Mouse (Mus musculus): ENCODE measurements at regions not wholly inside any gene's neighbourhood (a gene's known extent, or its start where the extent isn't known, plus 50 kb on each side); places are given as distances from the start of the nearest gene placed in this dataset.

DNA sequence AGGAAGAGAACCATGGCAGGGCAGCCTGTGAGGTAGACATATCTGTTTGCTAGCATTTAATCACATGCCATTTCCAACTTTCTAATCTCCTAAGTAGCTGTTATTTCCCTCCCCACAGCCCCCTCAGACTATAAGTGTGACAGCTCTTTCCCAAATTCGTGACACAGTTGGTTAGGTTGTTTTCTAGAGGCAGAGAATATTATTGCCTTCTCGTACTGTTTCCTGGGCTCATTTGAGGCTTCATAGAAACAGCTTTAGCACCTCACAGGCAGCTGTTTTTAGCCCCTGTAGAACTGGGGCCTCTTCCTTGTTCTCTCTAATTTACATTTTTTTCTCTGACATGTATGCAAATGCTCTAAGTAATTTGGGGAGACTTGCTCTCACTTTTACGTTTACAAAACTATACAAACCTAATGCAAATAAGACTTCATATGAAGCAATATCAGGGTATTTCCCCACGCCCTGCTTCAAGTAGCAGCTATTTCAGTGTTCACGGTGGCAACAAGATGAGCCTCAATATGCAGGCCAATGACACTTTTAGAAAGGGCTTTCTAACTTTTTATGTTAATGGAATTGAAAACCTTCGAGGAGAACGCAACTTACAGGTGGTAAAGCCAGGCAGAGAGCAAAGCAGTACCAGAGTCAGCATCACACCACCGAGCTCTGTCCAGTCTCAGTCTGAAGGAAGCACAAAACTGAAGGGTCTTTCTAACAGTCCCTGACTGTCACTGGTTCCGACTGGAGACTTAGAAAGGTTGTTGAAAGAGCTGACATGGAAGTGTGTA lies 79.4 kb downstream of the Fam43a start:
- H3K4me3 ChIP-seq (ENCODE audit: low read length): no peak overlapping the region
- H3K4me2 ChIP-seq (ENCODE audit: low read depth, low read length): no peak overlapping the region
- H3K27ac ChIP-seq (ENCODE audit: low read length): no peak overlapping the region
- H3K36me3 ChIP-seq (ENCODE audit: control insufficient read depth, insufficient read depth, low read length): no peaks in the 10 kb centered on the region
- no peaks in the 10 kb centered on the region for H3K9me3 ChIP-seq (ENCODE audit: control insufficient read depth, low read length)
- WGBS: 69% methylated on average over 9 of the region's 9 CpGs
- H3K4me1 ChIP-seq (replicated peaks; ENCODE audit: control insufficient read depth, insufficient read depth, low read length): no peaks in the 10 kb centered on the region
- H3K9ac ChIP-seq (ENCODE audit: low read length): no peak overlapping the region
- no peak for ATAC-seq (ENCODE audit: low read depth)
- H3K27me3 ChIP-seq (ENCODE audit: control insufficient read depth, insufficient read depth, low read depth, low read length): no peaks in the 10 kb centered on the region

DNA sequence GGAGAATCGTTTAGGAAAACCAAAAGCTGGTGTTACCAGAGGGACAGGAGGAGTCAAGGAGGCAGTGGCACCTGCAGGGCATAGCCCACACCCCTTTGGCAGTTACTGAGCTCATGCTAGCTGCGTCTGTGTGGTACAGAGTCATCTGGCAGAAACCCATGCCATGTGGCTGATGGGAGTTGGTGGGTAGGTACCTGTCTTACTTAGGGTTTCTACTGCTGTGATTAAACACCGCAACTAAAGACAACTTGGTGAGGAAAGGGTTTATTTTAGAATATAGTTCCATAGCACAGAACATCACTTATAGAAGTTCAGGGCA lies 79.9 kb downstream of the Fam43a start:
- 73% methylated on average over 3 of the region's 3 CpGs for WGBS
- ATAC-seq (ENCODE audit: low read depth): no peak
- no peaks in the 10 kb centered on the region for H3K9me3 ChIP-seq (ENCODE audit: control insufficient read depth, low read length)
- no peak overlapping the region for H3K9ac ChIP-seq (ENCODE audit: low read length)
- H3K27ac ChIP-seq (ENCODE audit: low read length): no peak overlapping the region
- H3K4me2 ChIP-seq (ENCODE audit: low read depth, low read length): no peak overlapping the region
- no peaks in the 10 kb centered on the region for H3K27me3 ChIP-seq (ENCODE audit: control insufficient read depth, insufficient read depth, low read depth, low read length)
- H3K36me3 ChIP-seq (ENCODE audit: control insufficient read depth, insufficient read depth, low read length): no peaks in the 10 kb centered on the region
- H3K4me1 ChIP-seq (replicated peaks; ENCODE audit: control insufficient read depth, insufficient read depth, low read length): no peaks in the 10 kb centered on the region
- no peak overlapping the region for H3K4me3 ChIP-seq (ENCODE audit: low read length)

DNA sequence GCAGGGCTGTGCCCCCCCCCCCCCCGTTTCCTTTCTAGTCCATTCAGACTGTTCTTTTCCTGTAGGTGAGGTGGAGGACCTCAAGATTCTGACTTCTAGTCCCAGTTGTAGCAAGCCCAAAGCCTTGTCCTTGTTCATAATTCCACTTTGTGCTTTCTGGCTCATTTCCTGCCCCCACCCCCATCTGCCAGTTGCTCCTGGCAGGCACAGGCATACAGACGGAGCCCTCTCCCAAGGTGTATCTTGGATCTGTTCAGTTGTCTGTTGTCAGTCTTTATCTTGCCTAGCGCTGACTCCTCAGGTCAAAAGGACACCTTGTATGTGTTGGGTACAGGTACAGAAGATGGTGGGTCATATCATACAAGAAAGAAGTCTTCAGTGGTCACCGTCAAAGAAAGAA lies 81.9 kb downstream of the Fam43a start:
- 80% methylated on average over 3 of the region's 4 CpGs for WGBS
- H3K9ac ChIP-seq (ENCODE audit: low read length): no peak overlapping the region
- H3K27ac ChIP-seq (ENCODE audit: low read length): no peak overlapping the region
- no peaks in the 10 kb centered on the region for H3K9me3 ChIP-seq (ENCODE audit: control insufficient read depth, low read length)
- H3K4me3 ChIP-seq (ENCODE audit: low read length): no peak overlapping the region
- no peak for ATAC-seq (ENCODE audit: low read depth)
- no peaks in the 10 kb centered on the region for H3K27me3 ChIP-seq (ENCODE audit: control insufficient read depth, insufficient read depth, low read depth, low read length)
- H3K4me1 ChIP-seq (replicated peaks; ENCODE audit: control insufficient read depth, insufficient read depth, low read length): no peaks in the 10 kb centered on the region
- no peaks in the 10 kb centered on the region for H3K36me3 ChIP-seq (ENCODE audit: control insufficient read depth, insufficient read depth, low read length)
- no peak overlapping the region for H3K4me2 ChIP-seq (ENCODE audit: low read depth, low read length)

DNA sequence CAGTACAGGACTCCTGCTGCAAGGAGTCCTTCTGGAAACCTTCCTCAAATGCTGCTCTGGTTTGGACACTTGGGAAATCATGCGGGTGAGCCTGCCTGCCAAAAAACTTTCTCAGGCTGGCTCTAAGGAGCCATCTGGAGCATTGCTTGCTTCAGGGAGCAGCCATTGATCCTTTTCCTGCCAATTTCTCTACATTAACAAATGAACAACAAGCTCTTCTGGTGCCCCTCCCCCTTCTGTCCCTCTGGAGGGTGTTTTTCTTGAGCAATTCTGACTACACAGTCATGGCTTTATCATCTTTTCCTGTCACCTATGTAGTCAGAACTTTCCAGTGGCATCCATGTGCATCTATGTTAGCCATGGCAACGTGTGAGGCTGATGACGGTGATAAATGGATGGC lies 84.5 kb downstream of the Fam43a start:
- Histone ChIP-seq H3K9ac (ENCODE audit: low read length) (no peak overlapping the region), H3K4me2 (ENCODE audit: low read depth, low read length) (no peak overlapping the region), H3K27ac (ENCODE audit: low read length) (no peak overlapping the region), H3K4me1 (replicated peaks; ENCODE audit: control insufficient read depth, insufficient read depth, low read length) (no peaks in the 10 kb centered on the region), H3K27me3 (ENCODE audit: control insufficient read depth, insufficient read depth, low read depth, low read length) (no peaks in the 10 kb centered on the region), H3K36me3 (ENCODE audit: control insufficient read depth, insufficient read depth, low read length) (no peaks in the 10 kb centered on the region), H3K4me3 (ENCODE audit: low read length) (no peak overlapping the region), H3K9me3 (ENCODE audit: control insufficient read depth, low read length) (no peaks in the 10 kb centered on the region)
- peak; percentile 41; the same call in 1 of the 2 replicates for ATAC-seq (ENCODE audit: low read depth)
- WGBS: 76% methylated on average over 3 of the region's 3 CpGs

DNA sequence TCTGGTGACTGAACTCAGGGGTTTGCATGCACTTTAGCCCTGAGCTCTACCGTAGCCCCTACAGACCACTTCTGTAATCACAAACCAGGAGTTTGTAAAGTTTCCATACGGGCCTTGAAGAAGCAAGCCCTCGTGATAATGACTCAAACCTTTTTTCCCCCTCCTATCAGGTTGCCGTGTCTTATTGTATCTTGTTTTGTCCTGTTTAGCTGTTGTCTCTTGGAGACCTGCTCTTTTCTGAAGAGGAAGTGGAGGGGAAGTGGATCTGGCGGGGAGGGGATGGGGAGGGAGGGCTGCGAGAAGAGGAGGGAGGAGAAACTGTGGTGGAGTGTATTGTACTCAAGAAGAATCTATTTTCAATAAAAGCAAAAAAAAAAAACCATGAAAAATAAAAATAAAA lies 87.0 kb downstream of the Fam43a start:
- no peak for ATAC-seq (ENCODE audit: low read depth)
- H3K9me3 ChIP-seq (ENCODE audit: control insufficient read depth, low read length): no peaks in the 10 kb centered on the region
- H3K27ac ChIP-seq (ENCODE audit: low read length): no peak overlapping the region
- no peaks in the 10 kb centered on the region for H3K27me3 ChIP-seq (ENCODE audit: control insufficient read depth, insufficient read depth, low read depth, low read length)
- H3K9ac ChIP-seq (ENCODE audit: low read length): no peak overlapping the region
- no peak overlapping the region for H3K4me3 ChIP-seq (ENCODE audit: low read length)
- WGBS: 57% methylated on average over 6 of the region's 6 CpGs
- H3K36me3 ChIP-seq (ENCODE audit: control insufficient read depth, insufficient read depth, low read length): no peaks in the 10 kb centered on the region
- no peak overlapping the region for H3K4me2 ChIP-seq (ENCODE audit: low read depth, low read length)
- H3K4me1 ChIP-seq (replicated peaks; ENCODE audit: control insufficient read depth, insufficient read depth, low read length): no peaks in the 10 kb centered on the region

DNA sequence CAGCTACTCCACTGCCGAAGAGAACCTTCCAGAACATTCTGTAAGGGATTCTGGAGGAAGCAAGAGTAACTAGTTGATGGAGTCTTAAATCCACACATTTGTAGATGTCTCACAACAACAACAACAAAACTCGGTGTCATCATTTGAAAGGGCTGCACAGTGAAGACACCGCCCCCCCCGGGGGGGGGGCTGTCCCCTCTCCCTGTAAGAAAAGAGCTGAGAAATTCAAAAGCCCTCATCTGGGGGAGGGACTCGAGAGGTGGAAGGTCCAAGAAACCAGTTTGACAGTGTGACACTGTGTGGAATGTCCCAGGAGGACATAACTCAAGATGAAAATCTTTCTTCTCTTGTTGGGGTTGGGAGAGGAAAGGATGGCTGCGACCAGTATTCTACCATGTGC lies 87.7 kb downstream of the Fam43a start:
- 72% methylated on average over 6 of the region's 6 CpGs for WGBS
- Histone ChIP-seq H3K4me1 (replicated peaks; ENCODE audit: control insufficient read depth, insufficient read depth, low read length) (no peaks in the 10 kb centered on the region), H3K9ac (ENCODE audit: low read length) (no peak overlapping the region), H3K27ac (ENCODE audit: low read length) (no peak overlapping the region), H3K27me3 (ENCODE audit: control insufficient read depth, insufficient read depth, low read depth, low read length) (no peaks in the 10 kb centered on the region), H3K4me2 (ENCODE audit: low read depth, low read length) (no peak overlapping the region), H3K4me3 (ENCODE audit: low read length) (no peak overlapping the region), H3K36me3 (ENCODE audit: control insufficient read depth, insufficient read depth, low read length) (no peaks in the 10 kb centered on the region), H3K9me3 (ENCODE audit: control insufficient read depth, low read length) (no peaks in the 10 kb centered on the region)
- no peak for ATAC-seq (ENCODE audit: low read depth)

DNA sequence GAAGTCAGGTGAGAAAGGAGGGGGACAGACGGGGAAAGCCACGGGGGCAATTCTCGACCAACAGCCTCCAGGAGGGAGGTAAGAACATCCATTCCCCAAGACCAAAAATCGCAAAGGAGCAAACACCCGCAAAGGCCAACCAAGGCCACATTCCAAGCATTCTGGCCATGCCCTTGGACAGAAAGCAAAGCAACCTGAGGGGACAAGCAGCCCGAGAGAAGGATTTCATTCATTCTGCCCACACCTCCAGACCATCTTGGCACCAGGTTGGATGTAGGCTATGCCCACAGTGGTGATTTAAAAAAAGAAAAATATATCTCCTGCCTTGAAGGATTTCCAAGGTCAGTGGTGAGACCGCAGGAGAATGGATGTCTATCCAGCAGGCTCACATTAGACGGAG lies 88.2 kb downstream of the Fam43a start:
- H3K4me1 ChIP-seq (replicated peaks; ENCODE audit: control insufficient read depth, insufficient read depth, low read length): no peaks in the 10 kb centered on the region
- H3K9me3 ChIP-seq (ENCODE audit: control insufficient read depth, low read length): no peaks in the 10 kb centered on the region
- H3K27me3 ChIP-seq (ENCODE audit: control insufficient read depth, insufficient read depth, low read depth, low read length): no peaks in the 10 kb centered on the region
- no peak for ATAC-seq (ENCODE audit: low read depth)
- H3K4me3 ChIP-seq (ENCODE audit: low read length): no peak overlapping the region
- H3K27ac ChIP-seq (ENCODE audit: low read length): no peak overlapping the region
- 66% methylated on average over 8 of the region's 8 CpGs for WGBS
- no peak overlapping the region for H3K9ac ChIP-seq (ENCODE audit: low read length)
- H3K4me2 ChIP-seq (ENCODE audit: low read depth, low read length): no peak overlapping the region
- no peaks in the 10 kb centered on the region for H3K36me3 ChIP-seq (ENCODE audit: control insufficient read depth, insufficient read depth, low read length)

DNA sequence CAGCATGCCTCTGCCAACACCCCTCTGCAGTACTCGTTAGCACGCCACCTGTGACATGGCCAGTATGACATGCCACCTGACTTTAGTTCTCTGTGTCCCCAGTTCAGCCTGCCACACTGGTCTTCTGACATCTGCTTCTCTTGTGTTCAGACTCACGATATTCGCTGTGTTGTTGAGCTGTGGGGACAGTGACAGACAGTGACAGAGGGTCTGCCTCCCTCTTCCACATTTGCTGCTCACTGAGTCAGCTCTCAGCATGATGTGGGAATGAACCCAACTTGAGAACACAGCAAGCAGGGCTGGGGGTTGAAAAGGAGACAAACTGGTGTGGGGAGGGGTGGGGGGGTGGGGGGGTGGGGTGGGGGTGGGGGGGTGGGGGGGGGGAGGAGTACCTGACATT lies 91.0 kb downstream of the Fam43a start:
- no peak overlapping the region for H3K4me2 ChIP-seq (ENCODE audit: low read depth, low read length)
- no peaks in the 10 kb centered on the region for H3K27me3 ChIP-seq (ENCODE audit: control insufficient read depth, insufficient read depth, low read depth, low read length)
- H3K36me3 ChIP-seq (ENCODE audit: control insufficient read depth, insufficient read depth, low read length): no peaks in the 10 kb centered on the region
- no peak overlapping the region for H3K27ac ChIP-seq (ENCODE audit: low read length)
- H3K4me3 ChIP-seq (ENCODE audit: low read length): no peak overlapping the region
- no peak for ATAC-seq (ENCODE audit: low read depth)
- no peaks in the 10 kb centered on the region for H3K9me3 ChIP-seq (ENCODE audit: control insufficient read depth, low read length)
- 67% methylated on average over 4 of the region's 4 CpGs for WGBS
- no peaks in the 10 kb centered on the region for H3K4me1 ChIP-seq (replicated peaks; ENCODE audit: control insufficient read depth, insufficient read depth, low read length)
- no peak overlapping the region for H3K9ac ChIP-seq (ENCODE audit: low read length)

DNA sequence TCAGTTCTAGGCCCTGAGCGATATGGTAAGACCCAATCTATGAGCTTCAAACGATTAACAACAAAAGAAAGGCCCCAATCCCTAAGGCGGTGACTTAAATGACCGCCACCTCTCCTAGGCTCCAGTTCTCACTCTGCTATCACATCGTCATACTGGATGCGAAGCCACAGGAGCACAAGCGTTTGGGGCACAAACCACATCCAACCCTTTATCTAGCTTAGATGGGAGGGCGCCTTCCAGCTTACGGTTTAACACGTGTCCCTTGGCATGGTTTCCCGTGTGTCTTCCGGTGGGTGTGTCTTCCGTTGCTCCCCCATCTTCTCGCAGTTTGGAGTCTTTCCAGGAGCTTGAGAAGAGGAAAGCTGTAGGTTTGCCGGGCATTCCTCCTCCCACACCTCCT lies 92.4 kb downstream of the Fam43a start:
- H3K27me3 ChIP-seq (ENCODE audit: control insufficient read depth, insufficient read depth, low read depth, low read length): no peaks in the 10 kb centered on the region
- H3K27ac ChIP-seq (ENCODE audit: low read length): no peak overlapping the region
- H3K4me1 ChIP-seq (replicated peaks; ENCODE audit: control insufficient read depth, insufficient read depth, low read length): no peaks in the 10 kb centered on the region
- no peak overlapping the region for H3K9ac ChIP-seq (ENCODE audit: low read length)
- H3K4me2 ChIP-seq (ENCODE audit: low read depth, low read length): no peak overlapping the region
- 78% methylated on average over 15 of the region's 15 CpGs for WGBS
- no peak overlapping the region for H3K4me3 ChIP-seq (ENCODE audit: low read length)
- H3K36me3 ChIP-seq (ENCODE audit: control insufficient read depth, insufficient read depth, low read length): no peaks in the 10 kb centered on the region
- no peak for ATAC-seq (ENCODE audit: low read depth)
- H3K9me3 ChIP-seq (ENCODE audit: control insufficient read depth, low read length): no peaks in the 10 kb centered on the region

All from lung, embryonic 16.5 days (tissue).